Mouse (Mus musculus): Measurements from ENCODE around the gene Spo11.

Spo11 gene

DNA sequence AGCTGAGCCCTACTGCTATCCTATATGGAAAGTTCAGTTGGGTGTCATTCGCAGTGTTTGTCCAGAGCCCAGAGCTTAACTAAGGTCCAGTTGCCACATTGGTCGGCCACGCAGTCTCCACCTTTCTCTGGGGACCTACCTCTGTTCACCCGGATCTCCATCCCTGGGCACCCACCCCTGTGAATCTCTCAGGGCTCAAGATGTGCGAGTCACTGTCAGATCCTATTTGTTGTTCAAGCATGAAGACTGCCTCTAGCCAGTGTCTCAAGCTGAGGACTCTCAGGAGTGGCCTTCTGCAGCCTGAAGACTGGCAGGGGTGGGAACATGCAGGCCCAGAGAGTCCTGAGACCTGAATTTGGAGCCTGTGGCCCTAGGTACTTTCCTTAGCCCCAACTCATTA, 58.6 kb downstream of the Spo11 start:
- DNase-seq = no peak

DNA sequence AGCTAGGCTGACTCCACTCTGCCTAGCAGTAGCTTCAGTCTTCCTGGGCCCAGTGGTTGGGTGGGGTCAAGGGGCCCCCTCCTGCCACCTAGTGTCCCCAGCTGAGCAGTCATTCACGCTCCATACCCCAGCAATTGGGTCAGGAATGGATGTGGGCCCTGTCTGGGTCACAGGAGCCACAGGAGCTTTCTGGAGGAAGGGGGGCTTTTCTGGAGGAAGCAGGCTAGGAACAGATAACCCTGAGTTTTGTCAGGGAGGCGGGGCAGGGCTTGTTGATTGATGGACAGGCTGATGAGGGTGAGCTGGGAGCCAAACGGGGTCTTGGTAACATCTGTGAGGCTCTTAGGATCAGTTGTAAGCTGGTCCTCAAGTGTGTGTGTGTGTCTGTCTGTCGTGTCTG, 59.1 kb downstream of the Spo11 start:
- no peak for DNase-seq

DNA sequence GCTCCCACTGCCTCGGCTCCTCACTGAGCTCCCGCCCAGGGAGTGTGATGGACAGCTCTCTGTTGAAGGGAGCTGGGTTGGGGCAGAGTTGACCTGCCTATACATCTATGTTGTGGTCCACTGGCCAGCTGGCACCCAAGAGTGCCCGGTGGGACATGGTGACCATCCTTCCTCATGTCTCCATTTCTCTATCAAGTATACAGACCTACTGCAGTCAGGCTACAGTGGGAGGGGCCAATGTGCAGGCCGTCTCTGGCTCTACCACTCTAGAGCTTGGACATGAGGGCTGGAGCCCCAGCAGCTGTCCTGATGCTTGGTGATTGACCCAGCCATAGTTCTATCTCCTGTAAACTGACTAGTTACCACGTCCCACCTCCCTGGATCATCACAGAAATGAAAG, 59.8 kb downstream of the Spo11 start:
- no peak for DNase-seq

DNA sequence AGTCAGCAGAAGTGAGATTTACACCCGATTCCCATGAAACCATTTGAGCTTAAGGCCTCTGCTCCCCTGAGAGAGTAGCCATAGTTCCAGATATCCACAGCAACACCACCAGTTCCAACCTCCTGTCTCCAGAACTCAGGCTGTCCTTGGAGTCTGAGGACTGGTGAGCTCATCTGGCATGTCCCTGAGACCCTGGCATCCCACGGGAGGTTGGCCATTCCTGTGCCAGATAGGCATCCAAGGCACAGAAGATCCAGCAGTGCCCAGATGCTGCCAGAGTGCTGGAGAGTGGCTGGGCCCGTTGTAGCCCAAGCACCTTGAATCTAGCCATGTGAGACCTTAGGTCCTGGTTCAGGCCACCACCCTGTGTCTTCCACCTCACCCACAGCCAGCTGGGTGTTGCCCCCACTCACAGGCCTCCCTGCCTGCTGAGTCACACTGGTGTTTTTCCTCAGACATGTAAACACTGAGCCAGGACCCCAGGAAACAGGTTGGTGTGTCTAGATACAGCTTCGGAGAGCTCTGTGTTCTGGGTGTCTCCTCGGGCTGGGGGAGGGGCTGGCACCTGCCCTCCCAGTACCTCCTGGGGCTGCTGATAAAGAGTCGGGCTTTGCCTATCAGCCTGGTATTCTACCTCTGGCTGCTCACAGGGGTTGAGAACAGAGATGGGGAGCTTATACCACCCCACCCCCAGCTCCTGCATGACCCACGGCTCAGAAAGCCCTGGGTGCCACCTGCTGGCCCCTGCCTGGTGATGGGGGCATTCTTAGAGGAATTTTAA, 60.5 kb downstream of the Spo11 start:
- no peak for DNase-seq

DNA sequence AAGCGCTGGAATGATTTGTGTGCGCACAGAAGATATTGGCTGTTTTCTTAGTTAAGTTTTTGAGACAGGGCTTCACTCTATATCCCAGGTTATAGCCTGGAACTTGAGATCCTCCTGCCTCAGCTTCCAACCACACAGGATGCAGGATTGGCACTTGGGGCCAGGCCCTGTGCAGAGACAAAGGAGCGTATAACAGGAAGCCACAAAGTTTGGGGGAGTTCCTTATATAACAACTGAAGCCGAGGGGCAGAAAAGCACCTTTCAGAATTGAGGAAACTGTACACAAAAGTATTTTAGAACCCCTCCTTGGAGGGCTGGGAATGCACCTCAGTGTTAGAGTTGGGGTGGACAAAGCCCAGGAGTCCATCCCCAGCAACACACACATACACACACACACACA, 61.5 kb downstream of the Spo11 start:
- no peak for DNase-seq

DNA sequence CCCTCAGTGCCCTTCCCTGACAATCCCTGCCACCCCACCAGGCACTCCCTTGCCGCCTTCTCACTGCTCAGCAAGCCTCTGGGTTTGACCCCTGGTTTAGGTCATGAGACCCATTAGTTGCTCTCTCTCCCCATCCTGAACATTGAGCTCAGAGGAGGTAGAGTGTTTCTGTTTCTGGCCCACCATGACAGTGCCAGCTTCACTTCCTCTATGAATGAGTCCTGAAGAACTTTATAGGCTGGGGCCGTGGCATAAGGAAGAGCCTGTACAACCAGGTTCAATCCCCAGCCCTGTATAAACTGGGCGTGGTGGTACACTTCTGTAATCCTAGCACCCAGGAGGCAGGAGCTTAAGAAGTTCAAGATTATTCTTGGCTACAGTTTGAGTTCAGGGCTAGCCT, 63.3 kb downstream of the Spo11 start:
- no peak for DNase-seq

- DNase-seq = no peak
Observed at GRCm38 (mm10) chr2:173041242-173041641, 63.7 kb downstream of the Spo11 start.

GRCm38 (mm10) chr2:173041893-173042292, 64.4 kb downstream of the Spo11 start:
- no peak for DNase-seq

DNA sequence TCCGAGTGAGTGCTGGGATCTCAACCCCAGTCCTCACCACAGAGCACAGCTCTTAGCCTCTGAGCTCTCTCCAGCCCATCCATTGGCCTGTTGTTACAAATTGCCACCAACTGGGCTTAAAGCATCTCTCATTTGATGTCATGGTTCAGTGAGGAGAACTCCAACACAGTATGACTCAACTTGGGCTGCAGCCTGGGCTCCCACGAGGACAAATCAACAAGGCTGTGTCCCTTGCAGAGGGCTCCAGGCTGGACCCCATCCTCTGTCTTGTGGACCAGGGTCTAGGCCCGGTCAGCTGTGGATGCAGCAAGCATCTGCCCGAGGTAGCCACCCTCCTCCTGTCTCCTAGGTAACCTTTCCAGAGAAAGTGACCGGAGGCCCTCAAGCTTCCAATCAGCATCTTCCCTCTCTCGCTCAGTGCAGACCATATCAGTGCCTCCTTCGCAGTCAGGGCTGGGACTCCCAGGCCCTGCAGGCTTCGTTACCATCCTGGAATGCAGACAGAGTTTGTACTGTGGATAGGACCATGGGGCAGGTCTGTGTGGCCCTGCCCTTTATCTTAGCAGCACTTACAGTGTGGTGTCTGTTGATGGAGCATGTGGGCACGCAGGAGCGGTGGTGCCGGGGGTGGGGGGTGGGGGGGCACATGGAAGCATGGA, 65.1 kb downstream of the Spo11 start:
- no peak for DNase-seq

All from kidney, postnatal 14 days (tissue).